Mouse (Mus musculus): ENCODE results near the gene 4930407I10Rik. TPM values are rescaled to one million over a fixed set of nuclear protein-coding genes. Genes with fewer than 3 reads are reported as not detected.

Gene 4930407I10Rik
- polyA plus RNA-seq, 1 experiment from 2014 or later: 0.04 TPM

GRCm38 (mm10) chr15:82047080-82047883 lies 11.7 kb upstream of the 4930407I10Rik start, which contains the start of gene Snu13:
Snu13 (minus strand) TSS chr15:82047598.
- peak; percentile 94 for DNase-seq (ENCODE audit: low spot score)

DNA sequence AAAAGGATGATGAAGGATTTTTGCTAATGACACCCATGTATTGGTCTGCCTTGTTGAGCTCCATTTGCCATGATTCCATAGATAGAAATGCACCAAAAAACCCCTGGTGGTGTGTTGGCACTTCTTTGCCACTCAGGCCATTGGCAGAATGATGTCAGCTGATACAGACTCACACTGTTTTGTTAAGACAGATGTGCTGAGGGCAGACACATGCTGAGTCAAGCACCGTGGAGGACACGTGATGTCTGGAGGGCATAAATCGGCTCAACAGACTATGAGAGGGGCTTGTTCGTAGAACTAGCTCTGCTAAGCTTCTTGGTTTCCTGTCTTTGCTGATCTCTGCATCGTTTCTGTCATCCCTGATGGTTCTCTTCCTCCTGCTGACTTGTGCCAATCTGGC lies 6.4 kb upstream of the 4930407I10Rik start:
- DNase-seq (ENCODE audit: low spot score): no peak

DNA sequence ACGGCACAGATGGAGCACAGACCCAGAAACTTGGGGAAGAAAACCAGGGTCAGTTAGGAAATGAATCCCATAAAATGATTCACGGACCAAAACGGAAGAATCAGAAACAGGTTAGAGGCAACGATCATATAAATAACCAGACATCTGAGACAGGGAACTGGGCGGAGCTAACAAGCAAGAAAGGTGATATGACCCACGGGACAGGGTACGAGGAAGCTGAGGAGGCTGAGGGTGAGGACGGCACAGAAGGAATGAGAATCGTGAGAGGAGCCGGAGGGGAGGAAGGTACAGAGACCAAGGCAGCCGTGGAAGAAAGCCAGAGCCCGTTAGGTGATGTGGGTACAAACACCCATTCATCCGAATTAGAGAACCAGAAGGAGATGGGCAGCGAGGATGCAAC lies 5.0 kb downstream of the 4930407I10Rik start:
- DNase-seq (ENCODE audit: low spot score): no peak

DNA sequence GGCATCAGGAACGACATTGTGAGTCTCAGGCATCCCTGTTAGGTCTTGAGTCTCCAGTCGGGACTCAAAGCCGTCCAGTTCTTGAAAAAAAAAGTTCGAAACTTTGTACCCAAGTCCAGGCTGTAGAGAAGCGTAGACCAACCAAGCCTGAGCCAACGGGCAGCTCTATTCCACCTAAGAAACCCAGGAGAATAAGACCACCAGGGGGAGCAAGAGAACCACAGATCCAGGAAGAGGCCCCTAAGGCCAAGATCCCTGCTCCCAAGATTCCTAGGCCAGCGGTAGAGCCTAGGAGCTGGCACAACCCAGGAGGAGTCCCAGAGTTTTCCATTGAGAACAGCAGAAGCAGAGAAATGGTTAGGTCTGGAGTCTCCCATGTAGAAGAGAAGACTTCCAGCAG lies 6.6 kb downstream of the 4930407I10Rik start:
- peak; percentile 77 for DNase-seq (ENCODE audit: low spot score)

- no peak for DNase-seq (ENCODE audit: low spot score)
Observed at GRCm38 (mm10) chr15:82069898-82070297, 10.9 kb downstream of the 4930407I10Rik start, which contains the start of gene Mei1. Mei1 (plus strand) TSS chr15:82069996.

DNA sequence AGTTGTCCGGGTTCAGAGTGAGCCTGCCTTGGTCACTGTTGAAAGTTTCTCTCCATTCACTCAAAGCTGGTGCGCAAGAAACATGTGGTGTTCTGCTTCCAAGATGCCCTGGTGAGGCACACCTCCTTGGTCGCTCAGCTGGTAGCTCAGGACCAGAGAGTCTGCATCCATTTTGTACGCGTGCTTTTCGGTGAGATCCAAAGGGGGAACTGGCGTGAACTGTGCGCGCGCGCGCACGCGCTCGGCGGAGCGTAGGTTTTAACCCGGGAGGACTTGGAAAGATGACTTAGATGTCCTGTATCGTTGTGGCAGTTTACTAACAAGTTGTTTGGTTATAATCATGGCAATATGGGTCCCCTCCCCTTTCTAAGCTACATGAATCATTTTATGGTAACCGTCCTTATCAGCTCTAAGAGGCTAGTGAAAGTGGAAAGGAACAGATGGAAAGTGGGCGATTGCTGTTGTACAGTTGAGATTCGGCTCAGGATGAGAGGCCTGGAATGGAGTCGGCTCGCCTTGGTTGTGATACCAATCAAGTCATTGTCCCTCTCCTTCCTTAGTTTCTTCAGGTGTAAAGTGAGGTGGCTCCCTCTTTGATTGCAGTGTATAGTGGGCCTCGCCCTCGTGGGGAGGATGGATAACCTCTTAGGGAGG lies 13.0 kb downstream of the 4930407I10Rik start:
- no peak for DNase-seq (ENCODE audit: low spot score)

DNA sequence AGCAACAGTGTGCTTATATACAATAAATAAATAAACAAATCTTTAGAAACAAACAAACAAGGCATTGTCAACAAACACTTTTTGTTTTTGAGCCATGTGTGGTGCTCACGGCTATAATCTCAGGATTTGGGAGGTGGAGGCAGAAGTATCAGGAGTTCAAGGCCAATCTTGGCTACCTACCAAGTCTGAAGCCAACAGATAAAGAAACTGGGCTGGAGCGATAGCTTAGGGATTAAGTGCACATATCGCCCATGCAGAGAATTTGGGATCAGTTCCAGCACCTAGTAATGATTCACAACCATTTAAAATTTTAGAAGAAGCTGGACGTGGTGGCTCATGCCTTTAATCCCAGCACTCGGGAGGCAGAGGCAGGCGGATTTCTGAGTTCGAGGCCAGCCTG lies 14.5 kb downstream of the 4930407I10Rik start:
- no peak for DNase-seq (ENCODE audit: low spot score)

GRCm38 (mm10) chr15:82079883-82080282 lies 20.9 kb downstream of the 4930407I10Rik start:
- DNase-seq (ENCODE audit: low spot score): no peak

- peak; percentile 77 for DNase-seq (ENCODE audit: low spot score)
Observed at GRCm38 (mm10) chr15:82081161-82081560, 22.2 kb downstream of the 4930407I10Rik start.

GRCm38 (mm10) chr15:82085606-82086005 lies 26.7 kb downstream of the 4930407I10Rik start:
- no peak for DNase-seq (ENCODE audit: low spot score)

- no peak for DNase-seq (ENCODE audit: low spot score)
Observed at GRCm38 (mm10) chr15:82086131-82086530, 27.2 kb downstream of the 4930407I10Rik start.

DNA sequence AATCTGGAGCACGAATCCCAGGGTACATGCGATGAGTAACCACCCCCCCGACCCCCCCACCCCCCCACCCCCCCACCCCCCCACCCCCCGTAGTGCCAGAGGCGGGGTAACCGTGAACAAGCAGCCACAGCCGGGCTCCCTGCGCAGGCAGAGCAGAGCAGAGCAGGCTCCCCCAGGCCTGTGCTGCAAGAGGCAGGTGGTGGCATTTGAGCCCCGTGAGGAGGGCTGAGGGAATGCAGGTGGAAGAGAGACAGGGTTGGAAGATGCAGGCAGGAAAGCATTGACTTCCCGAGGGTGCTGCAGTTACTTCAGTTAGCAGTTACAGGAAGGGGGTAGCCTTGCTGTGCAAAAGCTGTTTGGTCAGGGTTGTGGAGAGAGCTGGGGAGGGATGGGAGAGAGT lies 28.3 kb downstream of the 4930407I10Rik start:
- DNase-seq (ENCODE audit: low spot score): peak; percentile 29

DNA sequence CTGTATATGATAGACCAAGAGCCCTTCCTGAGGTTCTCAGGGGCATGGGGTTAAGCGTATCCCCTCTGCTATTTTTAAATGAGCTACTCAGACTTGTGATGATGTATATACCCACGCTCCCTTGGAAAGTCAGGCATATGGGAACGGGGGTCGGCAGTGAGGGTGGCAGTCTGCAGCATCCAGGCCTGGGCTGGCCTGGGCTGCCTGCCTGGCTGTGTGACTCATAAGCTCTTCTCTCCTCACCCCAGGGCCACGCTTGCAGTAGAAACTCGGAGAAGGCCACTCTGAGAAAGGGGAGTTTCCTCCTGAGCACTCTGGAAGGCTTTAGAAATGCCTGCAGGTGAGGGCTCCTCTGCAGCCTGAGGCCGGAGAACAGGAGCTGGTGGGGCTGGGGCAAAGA lies 32.1 kb downstream of the 4930407I10Rik start:
- DNase-seq (ENCODE audit: low spot score): no peak

DNA sequence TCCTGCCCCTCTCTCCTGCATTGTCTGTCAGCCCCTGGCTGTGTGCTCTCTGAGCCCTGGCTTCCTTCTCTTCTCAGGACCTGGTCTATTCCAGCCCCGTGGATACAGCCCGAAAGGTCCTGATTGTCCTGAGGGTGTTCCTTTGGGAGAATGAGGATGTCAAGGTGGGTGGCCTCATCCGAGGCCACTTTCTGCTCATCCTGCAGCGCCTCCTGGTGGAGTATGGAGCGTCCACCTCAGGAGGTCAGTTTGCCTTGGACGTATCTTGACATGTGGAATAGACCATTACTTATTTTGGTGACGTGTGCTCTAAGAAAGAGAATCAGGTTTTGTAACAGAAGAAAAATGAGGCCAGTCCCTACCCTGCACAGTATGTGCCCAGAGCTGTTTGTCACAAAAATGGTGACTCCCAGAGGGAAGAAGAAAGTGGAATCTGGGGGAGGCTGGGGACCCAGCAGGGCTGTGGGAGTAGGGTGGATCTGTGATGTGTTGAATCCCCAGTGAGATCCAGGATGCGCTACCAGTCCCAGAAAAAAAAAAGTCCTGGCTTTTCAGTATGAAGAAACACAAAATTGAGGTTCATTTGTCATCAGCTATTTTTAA lies 48.1 kb downstream of the 4930407I10Rik start:
- DNase-seq (ENCODE audit: low spot score): peak; percentile 14

Other genes with a start within 250 kb of the 4930407I10Rik start
- gene Tob2, start 200.4 kb upstream of the 4930407I10Rik start, polyA plus RNA-seq (2015; fragmentation: Nextera tagmentation; extraction: Ambion mirVana): 28.8 TPM in 2 replicates
- 154 and 161 TPM in 2 replicates for gene Phf5a, start 187.2 kb upstream of the 4930407I10Rik start, polyA plus RNA-seq (2015; fragmentation: Nextera tagmentation; extraction: Ambion mirVana)
- 126 and 136 TPM in 2 replicates for gene Aco2, start 186.8 kb upstream of the 4930407I10Rik start, polyA plus RNA-seq (2015; fragmentation: Nextera tagmentation; extraction: Ambion mirVana)
- 81.8 and 84.1 TPM in 2 replicates for gene Polr3h, start 132.9 kb upstream of the 4930407I10Rik start, polyA plus RNA-seq (2015; fragmentation: Nextera tagmentation; extraction: Ambion mirVana)
- gene Csdc2, start 122.4 kb upstream of the 4930407I10Rik start, polyA plus RNA-seq (2015; fragmentation: Nextera tagmentation; extraction: Ambion mirVana): 0.62 and 0.88 TPM in 2 replicates
- gene Pmm1, start 98.2 kb upstream of the 4930407I10Rik start, polyA plus RNA-seq (2015; fragmentation: Nextera tagmentation; extraction: Ambion mirVana): 45.1 and 50.5 TPM in 2 replicates
- not detected in 2 replicates for gene 1700029P11Rik, start 78.6 kb upstream of the 4930407I10Rik start, polyA plus RNA-seq (2015; fragmentation: Nextera tagmentation; extraction: Ambion mirVana)
- 441 and 472 TPM in 2 replicates for gene Xrcc6, start 71.3 kb upstream of the 4930407I10Rik start, polyA plus RNA-seq (2015; fragmentation: Nextera tagmentation; extraction: Ambion mirVana)
- 160 and 169 TPM in 2 replicates for gene Desi1, start 25.3 kb upstream of the 4930407I10Rik start, polyA plus RNA-seq (2015; fragmentation: Nextera tagmentation; extraction: Ambion mirVana)
- gene Snu13, start 11.6 kb upstream of the 4930407I10Rik start, polyA plus RNA-seq (2015; fragmentation: Nextera tagmentation; extraction: Ambion mirVana): 387 and 431 TPM in 2 replicates
- gene Mei1, start 10.8 kb downstream of the 4930407I10Rik start, polyA plus RNA-seq (2015; fragmentation: Nextera tagmentation; extraction: Ambion mirVana): 0.04 TPM in 1 of 2 replicates, not detected in the other
- gene Ccdc134, start 68.8 kb downstream of the 4930407I10Rik start, polyA plus RNA-seq (2015; fragmentation: Nextera tagmentation; extraction: Ambion mirVana): 34.1 and 34.4 TPM in 2 replicates
- 152 and 161 TPM in 2 replicates for gene Srebf2, start 88.0 kb downstream of the 4930407I10Rik start, polyA plus RNA-seq (2015; fragmentation: Nextera tagmentation; extraction: Ambion mirVana)
- gene Shisa8, start 153.7 kb downstream of the 4930407I10Rik start, polyA plus RNA-seq (2015; fragmentation: Nextera tagmentation; extraction: Ambion mirVana): 0.15 and 0.26 TPM in 2 replicates
- 0.22 and 0.49 TPM in 2 replicates for gene Tnfrsf13c, start 165.2 kb downstream of the 4930407I10Rik start, polyA plus RNA-seq (2015; fragmentation: Nextera tagmentation; extraction: Ambion mirVana)
- gene Cenpm, start 185.6 kb downstream of the 4930407I10Rik start, polyA plus RNA-seq (2015; fragmentation: Nextera tagmentation; extraction: Ambion mirVana): 59.3 and 61.5 TPM in 2 replicates
- not detected in 2 replicates for gene 1500009C09Rik, start 193.2 kb downstream of the 4930407I10Rik start, polyA plus RNA-seq (2015; fragmentation: Nextera tagmentation; extraction: Ambion mirVana)
- 0.90 and 1.1 TPM in 2 replicates for gene Sept3, start 215.7 kb downstream of the 4930407I10Rik start, polyA plus RNA-seq (2015; fragmentation: Nextera tagmentation; extraction: Ambion mirVana)
- gene Wbp2nl, start 239.8 kb downstream of the 4930407I10Rik start, polyA plus RNA-seq (2015; fragmentation: Nextera tagmentation; extraction: Ambion mirVana): 0.22 TPM in 1 of 2 replicates, not detected in the other